Mouse (Mus musculus): ENCODE measurements around the gene Evl.

GRCm38 (mm10) chr12:108563238-108563637, 8.7 kb downstream of the Evl start:
- TF ChIP-seq POLR2A (IDR thresholded peaks at IDR 0.05; ENCODE audit: borderline replicate concordance, low read depth, low read length) = no peak
- TF ChIP-seq CTCF (IDR thresholded peaks at IDR 0.05; ENCODE audit: low read depth, low read length) = no peak
